Mouse (Mus musculus) cortical plate, adult 2 months (tissue): ENCODE data around the gene Fbxo36.

Experiments used
- CTCF ChIP-seq: fragments of 200-500 bp; IDR thresholded peaks from 2 replicates; pipeline ENCODE4 v1.5.1; 2011; ENCODE audit warnings: mild to moderate bottlenecking, control low read depth, low read length; ENCODE audit not compliant: insufficient read depth; ENCODE audit errors: extremely low read depth
- POLR2A ChIP-seq: fragments of 200-500 bp; IDR thresholded peaks from 2 replicates; pipeline ENCODE4 v1.6.1; 2011; ENCODE audit warnings: mild to moderate bottlenecking, low read length, control low read depth; ENCODE audit not compliant: insufficient read depth; ENCODE audit errors: extremely low read depth

- TF ChIP-seq CTCF (peak; percentile 66), POLR2A (no peak)
Measured at GRCm38 (mm10) chr1:84933472-84934150, 94.0 kb downstream of the Fbxo36 start.
